Mouse (Mus musculus): ENCODE measurements at regions not wholly inside any gene's neighbourhood (a gene's known extent, or its start where the extent isn't known, plus 50 kb on each side); places are given as distances from the start of the nearest gene placed in this dataset.
"Not testable (repeated sequence)": the region's sequence is repeated elsewhere in the genome, so short reads cannot be mapped to it uniquely, and the experiment has no call there.

- no peak for DNase-seq (ENCODE audit: low read depth, low spot score)
Measured at GRCm38 (mm10) chr2:75781781-75782211, 50.2 kb upstream of the Agps start.

GRCm38 (mm10) chr2:75781078-75781477 is 50.9 kb upstream of the Agps start:
- peak; percentile 61 for DNase-seq (ENCODE audit: low read depth, low spot score)

- DNase-seq (ENCODE audit: low read depth, low spot score) = not testable (repeated sequence)
Measured at GRCm38 (mm10) chr2:75778628-75779027, 53.3 kb upstream of the Agps start.

- peak; percentile 40 for DNase-seq (ENCODE audit: low read depth, low spot score)
Measured at GRCm38 (mm10) chr2:75777040-75777451, 54.9 kb upstream of the Agps start.

GRCm38 (mm10) chr2:75776533-75776932 is 55.4 kb upstream of the Agps start:
- no peak for DNase-seq (ENCODE audit: low read depth, low spot score)

- no peak for DNase-seq (ENCODE audit: low read depth, low spot score)
Measured at GRCm38 (mm10) chr2:75775217-75775616, 56.8 kb upstream of the Agps start.

- DNase-seq (ENCODE audit: low read depth, low spot score) = no peak
Measured at GRCm38 (mm10) chr2:75773431-75773830, 58.5 kb upstream of the Agps start.

- DNase-seq (ENCODE audit: low read depth, low spot score) = no peak
Measured at GRCm38 (mm10) chr2:75772251-75772956, 59.6 kb upstream of the Agps start.

- DNase-seq (ENCODE audit: low read depth, low spot score) = no peak
Measured at GRCm38 (mm10) chr2:75770633-75771032, 61.3 kb upstream of the Agps start.

GRCm38 (mm10) chr2:75768559-75769304 is 63.2 kb upstream of the Agps start:
- no peak for DNase-seq (ENCODE audit: low read depth, low spot score)

- DNase-seq (ENCODE audit: low read depth, low spot score) = peak; percentile 86
Measured at GRCm38 (mm10) chr2:75767871-75768558, 63.6 kb upstream of the Nfe2l2 start.

- DNase-seq (ENCODE audit: low read depth, low spot score) = no peak
Measured at GRCm38 (mm10) chr2:75765403-75765802, 61.0 kb upstream of the Nfe2l2 start.

GRCm38 (mm10) chr2:75763252-75763651 is 58.8 kb upstream of the Nfe2l2 start:
- DNase-seq (ENCODE audit: low read depth, low spot score) = no peak

GRCm38 (mm10) chr2:75762030-75762429 is 57.6 kb upstream of the Nfe2l2 start:
- no peak for DNase-seq (ENCODE audit: low read depth, low spot score)

- no peak for DNase-seq (ENCODE audit: low read depth, low spot score)
Measured at GRCm38 (mm10) chr2:75761626-75762025, 57.2 kb upstream of the Nfe2l2 start.

- no peak for DNase-seq (ENCODE audit: low read depth, low spot score)
Measured at GRCm38 (mm10) chr2:75759196-75759885, 54.9 kb upstream of the Nfe2l2 start.

- DNase-seq (ENCODE audit: low read depth, low spot score) = no peak
Measured at GRCm38 (mm10) chr2:75758277-75758676, 53.8 kb upstream of the Nfe2l2 start.

GRCm38 (mm10) chr2:75756704-75757638 is 52.5 kb upstream of the Nfe2l2 start:
- no peak for DNase-seq (ENCODE audit: low read depth, low spot score)

GRCm38 (mm10) chr2:75754606-75755005 is 50.2 kb upstream of the Nfe2l2 start:
- DNase-seq (ENCODE audit: low read depth, low spot score) = no peak

Data from A20 (cell line).